Mouse (Mus musculus): ENCODE data around the gene Vps9d1. TPM values are rescaled to one million over a fixed set of nuclear protein-coding genes. Genes with fewer than 3 reads are reported as not detected.

The Vps9d1 gene
- polyA plus RNA-seq, 1 experiment from 2014 or later: 24.5 TPM

GRCm38 (mm10) chr8:123247748-123248147, 6.4 kb downstream of the Vps9d1 start:
- Histone ChIP-seq H3K4me1 (ENCODE audit: control insufficient read depth, insufficient read depth, low read length) (peaks cover 2% of the 10 kb centered on the region; the same call in 1 of the 2 replicates), H3K27me3 (replicated peaks; ENCODE audit: control insufficient read depth, insufficient read depth, low read length) (no peaks in the 10 kb centered on the region), H3K27ac (replicated peaks; ENCODE audit: low read depth, low read length) (no peak overlapping the region), H3K9me3 (ENCODE audit: control insufficient read depth, low read length) (no peaks in the 10 kb centered on the region), H3K4me2 (ENCODE audit: low read depth, low read length) (no peak overlapping the region), H3K9ac (ENCODE audit: low read depth, low read length) (no peak overlapping the region), H3K4me3 (ENCODE audit: low read depth, low read length) (no peak overlapping the region), H3K36me3 (ENCODE audit: control insufficient read depth, insufficient read depth, low read length) (peaks cover 92% of the 10 kb centered on the region)
- DNase-seq (ENCODE audit: low spot score): no peak
- WGBS: 93% methylated on average over 6 of the region's 6 CpGs
- no peak for ATAC-seq (ENCODE audit: low read depth)

GRCm38 (mm10) chr8:123245543-123245942, 8.6 kb downstream of the Vps9d1 start:
- no peak overlapping the region for H3K27ac ChIP-seq (replicated peaks; ENCODE audit: low read depth, low read length)
- H3K4me2 ChIP-seq (ENCODE audit: low read depth, low read length): no peak overlapping the region
- no peak overlapping the region for H3K4me3 ChIP-seq (ENCODE audit: low read depth, low read length)
- no peak overlapping the region for H3K9ac ChIP-seq (ENCODE audit: low read depth, low read length)
- no peaks in the 10 kb centered on the region for H3K4me1 ChIP-seq (ENCODE audit: control insufficient read depth, insufficient read depth, low read length)
- no peaks in the 10 kb centered on the region for H3K9me3 ChIP-seq (ENCODE audit: control insufficient read depth, low read length)
- H3K36me3 ChIP-seq (ENCODE audit: control insufficient read depth, insufficient read depth, low read length): peaks cover 87% of the 10 kb centered on the region
- no peak for DNase-seq (ENCODE audit: low spot score)
- WGBS: 88% methylated on average over 5 of the region's 12 CpGs
- H3K27me3 ChIP-seq (replicated peaks; ENCODE audit: control insufficient read depth, insufficient read depth, low read length): no peaks in the 10 kb centered on the region
- no peak for ATAC-seq (ENCODE audit: low read depth)

- no peak overlapping the region for H3K27ac ChIP-seq (replicated peaks; ENCODE audit: low read depth, low read length)
- H3K9ac ChIP-seq (ENCODE audit: low read depth, low read length): no peak overlapping the region
- no peaks in the 10 kb centered on the region for H3K9me3 ChIP-seq (ENCODE audit: control insufficient read depth, low read length)
- peaks cover 75% of the 10 kb centered on the region for H3K36me3 ChIP-seq (ENCODE audit: control insufficient read depth, insufficient read depth, low read length)
- no peak overlapping the region for H3K4me3 ChIP-seq (ENCODE audit: low read depth, low read length)
- no peaks in the 10 kb centered on the region for H3K27me3 ChIP-seq (replicated peaks; ENCODE audit: control insufficient read depth, insufficient read depth, low read length)
- no peak overlapping the region for H3K4me2 ChIP-seq (ENCODE audit: low read depth, low read length)
- WGBS: 85% methylated on average over 4 of the region's 4 CpGs
- ATAC-seq (ENCODE audit: low read depth): no peak
- no peaks in the 10 kb centered on the region for H3K4me1 ChIP-seq (ENCODE audit: control insufficient read depth, insufficient read depth, low read length)
- no peak for DNase-seq (ENCODE audit: low spot score)
Measured at GRCm38 (mm10) chr8:123244382-123244781, 9.8 kb downstream of the Vps9d1 start.

- H3K36me3 ChIP-seq (ENCODE audit: control insufficient read depth, insufficient read depth, low read length): peaks cover 62% of the 10 kb centered on the region
- no peaks in the 10 kb centered on the region for H3K27me3 ChIP-seq (replicated peaks; ENCODE audit: control insufficient read depth, insufficient read depth, low read length)
- H3K9me3 ChIP-seq (ENCODE audit: control insufficient read depth, low read length): no peaks in the 10 kb centered on the region
- 0 out of 2 replicates have a peak overlapping the region, but pooled peaks have one; percentile 8 for H3K9ac ChIP-seq (ENCODE audit: low read depth, low read length)
- H3K4me1 ChIP-seq (ENCODE audit: control insufficient read depth, insufficient read depth, low read length): no peaks in the 10 kb centered on the region
- DNase-seq (ENCODE audit: low spot score): no peak
- ATAC-seq (ENCODE audit: low read depth): no peak
- no peak overlapping the region for H3K4me2 ChIP-seq (ENCODE audit: low read depth, low read length)
- WGBS: 74% methylated on average over 10 of the region's 11 CpGs
- no peak overlapping the region for H3K27ac ChIP-seq (replicated peaks; ENCODE audit: low read depth, low read length)
- no peak overlapping the region for H3K4me3 ChIP-seq (ENCODE audit: low read depth, low read length)
Measured at GRCm38 (mm10) chr8:123243053-123243452, 11.1 kb downstream of the Vps9d1 start.

GRCm38 (mm10) chr8:123242107-123242923, 11.8 kb downstream of the Vps9d1 start:
- 87% methylated on average over 7 of the region's 7 CpGs for WGBS
- peaks cover 55% of the 10 kb centered on the region for H3K36me3 ChIP-seq (ENCODE audit: control insufficient read depth, insufficient read depth, low read length)
- H3K27me3 ChIP-seq (replicated peaks; ENCODE audit: control insufficient read depth, insufficient read depth, low read length): no peaks in the 10 kb centered on the region
- H3K4me2 ChIP-seq (ENCODE audit: low read depth, low read length): no peak overlapping the region
- H3K9me3 ChIP-seq (ENCODE audit: control insufficient read depth, low read length): no peaks in the 10 kb centered on the region
- no peak overlapping the region for H3K27ac ChIP-seq (replicated peaks; ENCODE audit: low read depth, low read length)
- no peaks in the 10 kb centered on the region for H3K4me1 ChIP-seq (ENCODE audit: control insufficient read depth, insufficient read depth, low read length)
- ATAC-seq (ENCODE audit: low read depth) (no peak), DNase-seq (ENCODE audit: low spot score) (no peak)
- H3K4me3 ChIP-seq (ENCODE audit: low read depth, low read length): no peak overlapping the region
- no peak overlapping the region for H3K9ac ChIP-seq (ENCODE audit: low read depth, low read length)

- H3K36me3 ChIP-seq (ENCODE audit: control insufficient read depth, insufficient read depth, low read length): peaks cover 25% of the 10 kb centered on the region; the same call in 1 of the 2 replicates
- ATAC-seq (ENCODE audit: low read depth) (no peak), DNase-seq (ENCODE audit: low spot score) (no peak)
- 0 out of 2 replicates have a peak, but pooled peaks cover 6% of the 10 kb centered on the region for H3K4me1 ChIP-seq (ENCODE audit: control insufficient read depth, insufficient read depth, low read length)
- no peak overlapping the region for H3K4me3 ChIP-seq (ENCODE audit: low read depth, low read length)
- H3K27me3 ChIP-seq (replicated peaks; ENCODE audit: control insufficient read depth, insufficient read depth, low read length): peaks cover 6% of the 10 kb centered on the region
- H3K9ac ChIP-seq (ENCODE audit: low read depth, low read length): no peak overlapping the region
- H3K4me2 ChIP-seq (ENCODE audit: low read depth, low read length): no peak overlapping the region
- WGBS: 85% methylated on average over 10 of the region's 10 CpGs
- no peak overlapping the region for H3K27ac ChIP-seq (replicated peaks; ENCODE audit: low read depth, low read length)
- no peaks in the 10 kb centered on the region for H3K9me3 ChIP-seq (ENCODE audit: control insufficient read depth, low read length)
Measured at GRCm38 (mm10) chr8:123239398-123239797, 14.8 kb downstream of the Vps9d1 start.

- Histone ChIP-seq H3K4me1 (ENCODE audit: control insufficient read depth, insufficient read depth, low read length) (0 out of 2 replicates have a peak, but pooled peaks cover 6% of the 10 kb centered on the region), H3K27ac (replicated peaks; ENCODE audit: low read depth, low read length) (no peak within 1 kb of the TSS), H3K4me2 (ENCODE audit: low read depth, low read length) (peak within 1 kb of the TSS; percentile 85), H3K4me3 (ENCODE audit: low read depth, low read length) (peak within 1 kb of the TSS; percentile 61), H3K27me3 (replicated peaks; ENCODE audit: control insufficient read depth, insufficient read depth, low read length) (peaks cover 8% of the 10 kb centered on the region), H3K36me3 (ENCODE audit: control insufficient read depth, insufficient read depth, low read length) (no peaks in the 10 kb centered on the region), H3K9me3 (ENCODE audit: control insufficient read depth, low read length) (no peaks in the 10 kb centered on the region), H3K9ac (ENCODE audit: low read depth, low read length) (peak within 1 kb of the TSS; percentile 66)
- WGBS: under 1% methylated on average over 51 of the region's 57 CpGs
- DNase-seq (ENCODE audit: low spot score): peak; percentile 92
- ATAC-seq (ENCODE audit: low read depth): peak; percentile 92
Measured at GRCm38 (mm10) chr8:123235520-123236497, 18.3 kb downstream of the Vps9d1 start, which contains the start of gene Spata2l. Gene Spata2l, minus strand, starts transcription at chr8:123236233.

- no peak for DNase-seq (ENCODE audit: low spot score)
- H3K27ac ChIP-seq (replicated peaks; ENCODE audit: low read depth, low read length): no peak overlapping the region
- 0 out of 2 replicates have a peak, but pooled peaks cover 6% of the 10 kb centered on the region for H3K4me1 ChIP-seq (ENCODE audit: control insufficient read depth, insufficient read depth, low read length)
- H3K4me3 ChIP-seq (ENCODE audit: low read depth, low read length): peak overlapping the region; percentile 61
- H3K9me3 ChIP-seq (ENCODE audit: control insufficient read depth, low read length): no peaks in the 10 kb centered on the region
- H3K36me3 ChIP-seq (ENCODE audit: control insufficient read depth, insufficient read depth, low read length): no peaks in the 10 kb centered on the region
- 34% methylated on average over 9 of the region's 13 CpGs for WGBS
- peak; percentile 0; the same call in 1 of the 2 replicates for ATAC-seq (ENCODE audit: low read depth)
- H3K4me2 ChIP-seq (ENCODE audit: low read depth, low read length): peak overlapping the region; percentile 85
- H3K27me3 ChIP-seq (replicated peaks; ENCODE audit: control insufficient read depth, insufficient read depth, low read length): peaks cover 8% of the 10 kb centered on the region
- peak overlapping the region; percentile 66 for H3K9ac ChIP-seq (ENCODE audit: low read depth, low read length)
Measured at GRCm38 (mm10) chr8:123234918-123235519, 19.1 kb downstream of the Vps9d1 start.
